Mouse (Mus musculus): Measurements from ENCODE around the gene Dguok.

Gene Dguok

GRCm38 (mm10) chr6:83455328-83456130, 51.2 kb downstream of the Dguok start:
- DNase-seq, result no peak

GRCm38 (mm10) chr6:83453706-83454105, 53.1 kb downstream of the Dguok start:
- no peak for DNase-seq

GRCm38 (mm10) chr6:83450451-83451303, 56.1 kb downstream of the Dguok start:
- DNase-seq, result no peak

- DNase-seq, result no peak
These were observed 57.3 kb downstream of the Dguok start for GRCm38 (mm10) chr6:83449440-83449839.

DNA sequence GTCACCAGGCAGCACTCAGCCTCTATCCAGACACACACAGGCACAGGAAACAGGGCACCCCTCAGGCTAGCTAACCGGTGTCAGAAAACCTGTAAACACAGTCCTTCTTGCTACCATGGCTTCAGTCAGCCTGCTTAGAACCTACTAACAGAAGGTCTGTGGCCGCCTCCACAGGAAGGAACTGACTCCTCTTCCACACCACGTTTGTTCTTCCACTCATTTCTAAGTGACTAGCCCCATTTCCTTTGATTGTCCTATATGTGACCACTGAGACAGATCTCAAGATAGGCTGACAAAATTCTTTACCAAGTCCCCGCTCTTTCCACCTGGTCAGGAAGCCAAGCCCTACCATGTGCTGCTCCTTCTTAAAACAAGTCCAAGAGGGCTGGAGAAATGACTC, 57.9 kb downstream of the Dguok start:
- DNase-seq, result no peak

DNA sequence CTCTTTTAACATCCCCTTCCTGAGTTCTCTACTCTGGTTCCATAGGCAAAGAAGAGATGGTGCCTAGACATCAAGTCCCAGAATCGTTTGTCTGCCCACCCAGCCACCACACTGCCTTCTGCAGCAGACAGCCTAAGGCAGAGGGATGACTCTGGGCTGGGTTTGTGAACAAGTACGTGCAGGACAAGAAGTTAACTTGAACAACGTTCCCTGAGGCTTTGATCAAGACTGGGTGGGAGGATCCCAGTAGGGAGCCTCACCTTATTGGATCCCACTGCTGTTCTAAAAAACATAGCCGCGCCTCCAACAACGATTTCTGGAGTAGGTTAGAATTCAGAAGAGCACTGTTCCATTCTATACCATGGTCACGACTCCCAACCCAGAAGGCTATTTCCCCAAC, 59.7 kb downstream of the Dguok start:
- no peak for DNase-seq

DNA sequence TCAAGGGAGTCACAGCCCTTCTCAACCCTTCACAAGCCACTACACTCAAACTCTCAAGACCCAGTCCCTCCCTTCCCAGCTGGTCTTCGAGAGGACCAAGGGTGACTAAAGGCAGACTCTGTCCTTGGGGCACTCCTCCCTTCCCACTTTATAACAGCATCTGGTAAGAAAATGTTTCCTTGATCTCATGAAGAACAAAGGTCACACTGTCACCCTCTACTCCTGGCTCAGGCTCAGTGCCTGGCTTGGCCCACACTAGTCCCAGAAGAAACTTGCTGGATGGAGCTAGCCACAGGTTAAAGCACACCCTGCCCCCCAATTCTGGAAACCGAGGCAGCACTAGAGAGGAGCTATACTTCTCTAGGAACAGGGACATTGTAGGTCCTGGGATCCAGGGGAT, 61.0 kb downstream of the Dguok start:
- DNase-seq, result no peak

- peak; percentile 70 for DNase-seq
These were observed 63.1 kb downstream of the Dguok start for GRCm38 (mm10) chr6:83443441-83444340.

GRCm38 (mm10) chr6:83442639-83443038, 64.1 kb downstream of the Dguok start:
- no peak for DNase-seq

DNA sequence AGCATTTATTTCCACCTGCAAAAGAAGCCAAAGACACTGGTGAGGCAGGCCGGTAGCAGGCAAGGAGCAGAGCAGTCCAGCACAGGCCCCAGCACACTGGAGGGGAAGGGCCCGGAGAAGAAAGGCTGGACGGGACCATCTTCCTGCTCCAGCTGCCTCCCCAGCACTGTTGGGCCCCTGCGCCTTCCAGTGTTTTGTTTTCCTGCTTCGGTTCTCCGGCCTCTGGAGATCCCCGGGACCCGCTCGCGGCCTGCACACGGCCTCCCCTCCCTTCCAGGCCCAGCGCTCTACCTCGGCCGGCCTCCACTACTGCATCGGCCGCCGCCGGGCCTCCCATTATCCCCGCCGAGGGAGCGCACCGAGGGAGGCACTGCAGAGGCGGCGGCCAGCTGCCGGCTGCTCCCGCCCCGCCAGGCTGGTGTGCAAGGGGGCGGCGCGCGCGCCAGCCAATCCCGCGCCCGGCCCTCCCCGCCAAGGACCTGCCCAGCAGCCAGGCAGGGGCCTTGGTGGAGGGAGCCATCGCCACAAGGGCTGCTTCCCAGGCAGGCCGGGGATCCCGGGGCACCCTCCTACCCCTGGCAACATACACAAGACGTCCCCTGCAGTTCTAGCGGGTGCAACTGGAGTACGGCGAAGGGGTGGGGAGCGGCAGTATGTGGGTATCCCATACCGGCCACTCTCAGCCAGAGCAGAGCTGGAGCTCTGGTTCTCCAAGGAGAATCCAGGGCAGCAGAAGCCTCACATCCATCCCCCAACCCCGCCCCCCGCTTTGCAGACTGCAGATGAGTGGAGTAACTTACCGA, 65.3 kb downstream of the Dguok start:
- DNase-seq, result peak; percentile 80

DNA sequence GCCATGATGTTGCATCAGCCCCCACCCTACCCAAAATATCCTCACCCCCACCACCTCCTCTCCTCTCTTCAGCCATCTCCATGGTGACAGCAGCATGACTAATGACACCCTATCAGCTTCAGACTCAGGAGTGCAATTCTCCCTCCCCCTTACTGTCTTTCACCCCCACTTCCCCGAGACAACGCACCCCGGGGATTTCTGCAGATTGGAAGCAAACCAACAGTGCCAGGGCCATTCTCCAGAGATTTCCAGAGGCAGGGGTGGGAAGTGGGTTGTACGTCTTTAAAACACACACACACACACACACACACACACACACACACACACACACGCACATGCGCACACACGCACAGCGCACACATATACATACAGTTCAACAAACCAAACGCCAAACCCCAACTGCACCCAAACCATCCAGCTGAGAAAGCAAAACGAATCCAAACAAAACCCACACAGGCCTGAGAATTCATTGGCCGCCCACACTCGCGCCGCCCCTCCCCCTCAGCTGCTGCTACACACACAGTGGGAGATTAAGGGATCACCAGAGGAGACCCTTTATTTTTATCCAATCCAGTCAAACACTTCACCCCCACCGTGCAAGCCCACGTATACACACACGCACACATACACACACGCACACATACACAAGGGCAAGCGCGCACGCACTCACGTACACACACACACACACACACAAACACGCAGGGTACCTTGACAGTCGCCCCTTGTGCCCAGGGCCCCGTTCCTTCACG, 66.1 kb downstream of the Dguok start:
- peak; percentile 65 for DNase-seq

DNA sequence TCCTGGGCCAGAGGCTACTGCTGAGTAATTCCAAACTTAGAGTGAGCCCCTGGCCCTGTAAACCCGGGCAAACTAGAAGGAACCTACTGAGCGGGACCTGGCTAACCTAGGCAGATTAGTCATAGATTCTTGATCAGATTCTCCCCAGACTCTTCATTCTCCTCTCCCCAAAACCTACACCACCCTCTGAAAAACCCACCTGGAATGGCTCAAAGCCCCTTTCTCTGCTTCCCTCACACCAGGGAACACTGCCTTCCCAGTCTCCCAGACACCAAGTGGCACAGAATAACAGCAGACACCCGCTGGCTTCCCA, 66.6 kb downstream of the Dguok start:
- DNase-seq, result no peak

GRCm38 (mm10) chr6:83439781-83440180, 67.0 kb downstream of the Dguok start:
- DNase-seq, result peak; percentile 57

- no peak for DNase-seq
These were observed 67.5 kb downstream of the Dguok start for GRCm38 (mm10) chr6:83439119-83439767.

- DNase-seq, result no peak
These were observed 68.2 kb downstream of the Dguok start for GRCm38 (mm10) chr6:83438584-83438983.

- DNase-seq, result no peak
These were observed 69.0 kb downstream of the Dguok start for GRCm38 (mm10) chr6:83437802-83438201.

GRCm38 (mm10) chr6:83437225-83437624, 69.5 kb downstream of the Dguok start:
- DNase-seq, result no peak

GRCm38 (mm10) chr6:83436547-83436946, 70.2 kb downstream of the Dguok start:
- DNase-seq, result no peak

DNA sequence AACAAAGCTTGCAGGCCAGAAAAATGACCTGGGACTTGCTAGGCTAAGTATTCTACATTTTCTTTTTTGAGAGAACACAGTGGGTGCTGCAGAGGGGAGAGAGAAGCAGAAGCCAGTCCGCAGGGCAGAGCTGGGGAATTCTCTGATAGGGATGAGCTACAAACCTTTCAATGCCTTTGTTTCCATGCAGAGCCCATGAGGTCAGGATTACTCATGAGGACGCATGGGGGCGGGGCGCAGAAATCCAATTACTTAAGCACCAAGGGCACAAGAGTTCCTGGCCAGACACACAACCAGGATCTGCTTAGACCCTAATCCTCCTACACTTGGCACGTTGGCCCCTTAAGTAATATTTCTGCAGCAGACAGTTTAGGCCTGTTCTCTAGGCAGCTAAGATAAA, 71.6 kb downstream of the Dguok start:
- no peak for DNase-seq

DNA sequence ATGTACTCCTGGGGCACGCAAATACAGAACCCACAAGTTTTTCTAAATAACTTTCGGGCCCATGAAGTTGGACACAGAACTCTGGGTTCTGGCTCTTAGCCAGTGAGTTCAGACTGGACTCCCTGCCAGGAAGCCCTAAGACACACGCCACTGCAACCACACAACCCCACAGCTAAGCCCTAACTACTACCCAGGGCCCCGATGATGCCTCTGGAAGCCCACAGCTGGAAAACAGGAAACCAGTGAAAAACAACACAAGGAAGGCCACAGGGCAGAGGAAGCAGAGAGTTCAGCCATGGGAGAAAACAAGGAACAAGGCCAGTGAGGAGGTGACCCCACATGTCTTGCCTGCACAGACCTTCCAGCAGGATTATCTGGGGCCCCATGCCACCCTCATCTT, 73.2 kb downstream of the Dguok start:
- DNase-seq, result no peak

DNA sequence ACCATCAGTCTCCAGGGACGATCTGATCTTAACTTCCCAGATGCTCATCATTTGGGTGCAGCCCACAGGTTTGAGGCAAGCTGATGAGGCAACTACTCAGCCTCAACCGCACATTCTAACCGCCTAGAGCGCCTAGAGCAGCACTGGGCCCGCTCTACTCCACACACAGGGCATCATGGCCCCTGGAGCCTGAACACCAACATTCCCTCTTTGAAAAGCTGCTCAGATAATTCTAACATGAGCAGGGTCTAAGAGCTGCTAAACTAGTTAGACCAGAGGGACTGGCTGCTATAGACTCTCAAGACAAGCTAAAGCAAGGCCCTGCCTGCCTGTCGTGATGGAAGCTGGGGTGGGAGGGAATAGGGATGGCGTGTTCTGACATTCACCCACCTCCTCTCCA, 73.8 kb downstream of the Dguok start:
- DNase-seq, result no peak
